Mouse (Mus musculus): ENCODE results near the gene Gast. TPM values are rescaled to one million over a fixed set of nuclear protein-coding genes. Genes with fewer than 3 reads are reported as not detected.
A peak's percentile ranks its signal among the peaks of the same experiment; 100 is the strongest.

The Gast gene
- total and polyA plus RNA-seq, 2 experiments from 2014 or later, result not detected

- DNase-seq (ENCODE audit: low spot score), result no peak
- TF ChIP-seq EP300 (IDR thresholded peaks at IDR 0.05; ENCODE audit: low read depth) (no peak), CTCF (IDR thresholded peaks at IDR 0.05; ENCODE audit: low read depth) (no peak)
- Histone ChIP-seq H3K4me2 (ENCODE audit: low read depth, low read length) (no peak overlapping the region), H3K27me3 (ENCODE audit: control insufficient read depth, insufficient read depth, low read length) (no peaks in the 10 kb centered on the region), H3K9me3 (replicated peaks; ENCODE audit: control insufficient read depth, low read length) (no peaks in the 10 kb centered on the region), H3K4me3 (ENCODE audit: low read depth, low read length) (no peak overlapping the region), H3K27ac (ENCODE audit: low read depth) (no peak overlapping the region), H3K9ac (replicated peaks; ENCODE audit: low read depth, low read length) (no peak overlapping the region), H3K4me1 (ENCODE audit: control insufficient read depth, insufficient read depth) (no peaks in the 10 kb centered on the region), H3K36me3 (replicated peaks; ENCODE audit: control insufficient read depth, insufficient read depth, low read length) (peaks cover 56% of the 10 kb centered on the region)
- ATAC-seq (ENCODE audit: insufficient read depth, low read depth), result no peak
- WGBS, result 43% methylated on average over 8 of the region's 8 CpGs
Observed at GRCm38 (mm10) chr11:100369822-100370221, 35.6 kb downstream of the Gast start.

- no peak overlapping the region for H3K9ac ChIP-seq (replicated peaks; ENCODE audit: low read depth, low read length)
- DNase-seq (ENCODE audit: low spot score), result no peak
- peaks cover 78% of the 10 kb centered on the region for H3K36me3 ChIP-seq (replicated peaks; ENCODE audit: control insufficient read depth, insufficient read depth, low read length)
- no peak for TF ChIP-seq EP300 (IDR thresholded peaks at IDR 0.05; ENCODE audit: low read depth)
- no peak for TF ChIP-seq CTCF (IDR thresholded peaks at IDR 0.05; ENCODE audit: low read depth)
- H3K27me3 ChIP-seq (ENCODE audit: control insufficient read depth, insufficient read depth, low read length), result no peaks in the 10 kb centered on the region
- no peak overlapping the region for H3K4me2 ChIP-seq (ENCODE audit: low read depth, low read length)
- 80% methylated on average over 7 of the region's 8 CpGs for WGBS
- no peaks in the 10 kb centered on the region for H3K9me3 ChIP-seq (replicated peaks; ENCODE audit: control insufficient read depth, low read length)
- no peaks in the 10 kb centered on the region for H3K4me1 ChIP-seq (ENCODE audit: control insufficient read depth, insufficient read depth)
- H3K27ac ChIP-seq (ENCODE audit: low read depth), result no peak overlapping the region
- no peak for ATAC-seq (ENCODE audit: insufficient read depth, low read depth)
- H3K4me3 ChIP-seq (ENCODE audit: low read depth, low read length), result no peak overlapping the region
Observed at GRCm38 (mm10) chr11:100371981-100372558, 37.9 kb downstream of the Gast start.

DNA sequence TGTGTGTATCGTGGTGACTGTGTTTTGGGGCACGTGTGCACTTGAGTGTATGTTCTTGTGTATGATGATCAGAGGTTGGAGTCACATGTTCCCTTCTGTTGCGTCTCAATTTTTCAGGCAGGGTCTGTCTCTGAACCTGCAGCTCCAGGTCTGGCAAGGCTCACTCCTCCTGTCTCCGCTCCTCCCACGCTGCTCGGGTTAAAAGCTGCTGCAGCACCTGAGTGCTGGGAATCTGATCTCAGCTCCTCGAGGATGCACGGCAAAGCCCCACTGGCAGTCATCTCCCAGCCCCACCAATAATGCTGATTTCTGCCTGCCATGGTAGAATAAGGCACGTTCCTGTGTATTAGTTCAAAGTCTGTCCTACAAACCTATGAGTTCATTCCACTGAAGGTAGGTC, 40.9 kb downstream of the Gast start:
- TF ChIP-seq EP300 (IDR thresholded peaks at IDR 0.05; ENCODE audit: low read depth) (no peak), CTCF (IDR thresholded peaks at IDR 0.05; ENCODE audit: low read depth) (no peak)
- Histone ChIP-seq H3K4me3 (ENCODE audit: low read depth, low read length) (no peak overlapping the region), H3K36me3 (replicated peaks; ENCODE audit: control insufficient read depth, insufficient read depth, low read length) (peaks cover 96% of the 10 kb centered on the region), H3K9me3 (replicated peaks; ENCODE audit: control insufficient read depth, low read length) (no peaks in the 10 kb centered on the region), H3K27me3 (ENCODE audit: control insufficient read depth, insufficient read depth, low read length) (no peaks in the 10 kb centered on the region), H3K27ac (ENCODE audit: low read depth) (no peak overlapping the region), H3K9ac (replicated peaks; ENCODE audit: low read depth, low read length) (no peak overlapping the region), H3K4me2 (ENCODE audit: low read depth, low read length) (no peak overlapping the region), H3K4me1 (ENCODE audit: control insufficient read depth, insufficient read depth) (no peaks in the 10 kb centered on the region)
- no peak for ATAC-seq (ENCODE audit: insufficient read depth, low read depth)
- WGBS, result 87% methylated on average over 9 of the region's 9 CpGs
- DNase-seq (ENCODE audit: low spot score), result no peak

- Histone ChIP-seq H3K27me3 (ENCODE audit: control insufficient read depth, insufficient read depth, low read length) (no peaks in the 10 kb centered on the region), H3K9ac (replicated peaks; ENCODE audit: low read depth, low read length) (no peak overlapping the region), H3K36me3 (replicated peaks; ENCODE audit: control insufficient read depth, insufficient read depth, low read length) (peaks cover 96% of the 10 kb centered on the region), H3K4me1 (ENCODE audit: control insufficient read depth, insufficient read depth) (no peaks in the 10 kb centered on the region), H3K9me3 (replicated peaks; ENCODE audit: control insufficient read depth, low read length) (no peaks in the 10 kb centered on the region), H3K4me2 (ENCODE audit: low read depth, low read length) (no peak overlapping the region), H3K4me3 (ENCODE audit: low read depth, low read length) (no peak overlapping the region), H3K27ac (ENCODE audit: low read depth) (peak overlapping the region; percentile 45; the same call in 1 of the 2 replicates)
- TF ChIP-seq CTCF (IDR thresholded peaks at IDR 0.05; ENCODE audit: low read depth) (no peak), EP300 (IDR thresholded peaks at IDR 0.05; ENCODE audit: low read depth) (no peak)
- 62% methylated on average over 4 of the region's 4 CpGs for WGBS
- no peak for DNase-seq (ENCODE audit: low spot score)
- ATAC-seq (ENCODE audit: insufficient read depth, low read depth), result peak; percentile 38; the same call in 1 of the 2 replicates
Observed at GRCm38 (mm10) chr11:100376005-100376404, 41.8 kb downstream of the Gast start.

- no peak for DNase-seq (ENCODE audit: low spot score)
- Histone ChIP-seq H3K36me3 (replicated peaks; ENCODE audit: control insufficient read depth, insufficient read depth, low read length) (peaks cover 94% of the 10 kb centered on the region), H3K4me2 (ENCODE audit: low read depth, low read length) (no peak overlapping the region), H3K4me1 (ENCODE audit: control insufficient read depth, insufficient read depth) (no peaks in the 10 kb centered on the region), H3K9me3 (replicated peaks; ENCODE audit: control insufficient read depth, low read length) (no peaks in the 10 kb centered on the region), H3K27ac (ENCODE audit: low read depth) (peak overlapping the region; percentile 45), H3K9ac (replicated peaks; ENCODE audit: low read depth, low read length) (no peak overlapping the region), H3K27me3 (ENCODE audit: control insufficient read depth, insufficient read depth, low read length) (no peaks in the 10 kb centered on the region), H3K4me3 (ENCODE audit: low read depth, low read length) (no peak overlapping the region)
- TF ChIP-seq CTCF (IDR thresholded peaks at IDR 0.05; ENCODE audit: low read depth), result no peak
- TF ChIP-seq EP300 (IDR thresholded peaks at IDR 0.05; ENCODE audit: low read depth), result no peak
- ATAC-seq (ENCODE audit: insufficient read depth, low read depth), result no peak
- 89% methylated on average over 21 of the region's 21 CpGs for WGBS
Observed at GRCm38 (mm10) chr11:100376746-100377389, 42.7 kb downstream of the Gast start.

All from heart, postnatal 0 days (tissue).